Mouse (Mus musculus) spleen, postnatal 10 days (tissue): Measurements from ENCODE around the gene Dyrk3.

Experiments used
- DNase-seq, 2 experiments: peaks; one replicate each; pipeline ENCODE4 v3.0.0; 2021 to 2022; ENCODE audit warnings: low spot score in 2 of 2

Gene Dyrk3

DNA sequence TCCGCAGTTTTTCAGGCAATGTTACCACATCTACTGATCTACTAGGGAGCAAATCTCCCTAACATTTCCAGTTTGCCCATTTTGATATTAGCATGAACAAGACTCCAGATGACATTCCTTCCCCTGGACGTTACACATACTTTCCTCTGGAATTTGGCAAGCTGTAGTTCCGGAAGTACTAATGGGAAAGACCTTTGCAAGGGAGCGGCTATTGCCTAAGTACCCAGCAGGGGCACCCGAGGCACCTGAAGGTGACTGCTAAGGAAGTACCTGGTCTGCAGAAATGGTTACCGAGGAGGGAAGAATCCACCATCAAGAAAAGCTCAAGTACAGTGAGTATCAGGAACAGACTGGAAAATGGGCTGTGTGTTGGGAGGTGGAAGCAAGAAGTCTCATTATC, 25.6 kb downstream of the Dyrk3 start:
- no peak for DNase-seq

DNA sequence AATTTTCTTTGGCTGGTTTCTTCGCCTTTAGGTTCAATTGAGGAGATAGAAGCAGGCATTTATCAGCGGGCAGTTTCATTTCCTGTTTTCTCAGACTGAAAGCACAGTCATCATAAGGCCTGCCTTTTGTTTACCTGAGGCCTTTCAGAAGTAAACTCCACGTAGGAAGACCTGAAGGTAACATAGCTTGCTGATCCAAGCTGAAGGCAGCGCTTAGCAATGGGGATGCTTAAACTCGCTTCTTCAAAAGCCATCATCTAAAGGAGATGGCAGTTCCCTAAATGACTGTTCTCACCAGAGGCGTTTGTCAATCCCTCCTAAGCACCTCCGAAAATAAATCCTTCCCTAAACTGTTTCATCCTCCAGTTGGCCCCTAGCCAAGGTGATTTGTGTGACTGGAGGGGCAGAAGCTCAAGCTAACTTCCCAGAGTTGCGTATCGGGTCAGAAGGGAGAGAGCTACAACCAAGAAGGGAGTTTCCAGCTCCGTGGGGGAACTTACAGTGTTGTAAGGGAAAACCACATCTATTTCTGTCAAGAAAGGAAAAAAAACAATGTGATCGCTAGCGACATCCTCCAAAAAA, 27.5 kb downstream of the Dyrk3 start:
- DNase-seq: peak in 1 of 2 experiments; percentile 45

DNA sequence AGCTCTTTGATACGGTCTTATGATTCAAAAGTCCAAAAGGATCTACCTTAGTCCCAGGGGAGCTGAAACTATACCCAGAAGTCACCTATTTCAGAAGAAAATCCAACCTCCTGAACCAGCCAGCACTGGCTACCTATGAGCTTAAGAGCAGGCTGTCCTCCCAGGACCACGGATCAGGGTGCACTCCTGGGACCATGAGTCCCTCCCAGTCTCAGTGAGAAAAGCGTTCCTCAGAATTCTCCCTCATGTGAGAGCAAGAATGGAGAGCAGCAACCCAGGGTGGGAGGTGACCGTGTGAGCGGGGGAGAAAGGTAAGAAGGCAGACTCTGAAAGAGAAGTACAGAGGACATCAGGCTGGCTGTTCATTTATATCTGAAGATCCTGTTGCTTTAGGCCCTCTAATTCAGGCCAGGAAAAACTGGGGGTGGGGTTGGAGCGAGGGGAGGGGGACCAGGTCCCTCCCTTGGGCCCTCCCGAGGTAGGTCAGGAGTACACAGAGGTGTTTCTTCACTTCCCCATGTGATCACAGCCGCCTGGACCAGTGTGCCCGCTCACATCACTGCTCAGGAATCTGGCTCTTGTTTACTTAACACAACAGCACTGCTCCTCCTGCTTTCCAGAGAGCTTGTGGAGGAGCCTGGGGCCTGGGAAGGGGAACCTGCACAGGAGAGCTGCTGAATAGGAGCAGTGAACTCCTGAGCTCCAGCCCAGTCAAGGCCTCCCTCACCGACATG, 30.4 kb downstream of the Dyrk3 start:
- no peak for DNase-seq

DNA sequence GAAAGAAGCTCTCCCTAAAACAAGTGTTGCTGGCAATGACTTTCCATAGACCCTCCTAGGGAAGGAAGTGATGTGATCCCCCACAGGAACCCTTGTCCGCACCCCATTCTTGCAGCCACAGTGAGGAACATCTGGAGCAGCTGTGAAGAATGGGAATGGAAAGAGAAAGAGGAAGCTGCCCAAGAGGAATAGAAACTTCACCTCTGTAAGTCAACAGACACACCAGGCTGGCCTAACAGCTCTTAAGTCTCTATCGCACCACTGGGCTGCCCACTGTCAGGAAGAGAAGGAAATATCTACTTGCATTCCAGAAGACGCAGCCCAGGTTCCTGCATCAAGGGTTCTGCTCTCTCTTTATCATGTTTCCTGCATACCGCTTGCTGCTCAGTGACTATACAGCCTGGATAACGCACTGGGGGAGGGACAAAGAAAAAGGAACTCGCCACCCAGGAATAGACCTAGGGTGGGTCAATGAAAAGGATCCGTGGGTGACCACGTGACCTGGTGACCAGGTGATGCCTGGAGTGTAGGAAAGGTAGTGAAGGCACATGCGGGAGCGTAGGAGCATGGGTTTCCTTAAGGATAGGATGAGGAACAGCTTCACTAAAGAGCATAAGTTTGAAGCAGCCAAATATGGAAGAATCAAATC, 34.2 kb downstream of the Dyrk3 start:
- DNase-seq: no peak

DNA sequence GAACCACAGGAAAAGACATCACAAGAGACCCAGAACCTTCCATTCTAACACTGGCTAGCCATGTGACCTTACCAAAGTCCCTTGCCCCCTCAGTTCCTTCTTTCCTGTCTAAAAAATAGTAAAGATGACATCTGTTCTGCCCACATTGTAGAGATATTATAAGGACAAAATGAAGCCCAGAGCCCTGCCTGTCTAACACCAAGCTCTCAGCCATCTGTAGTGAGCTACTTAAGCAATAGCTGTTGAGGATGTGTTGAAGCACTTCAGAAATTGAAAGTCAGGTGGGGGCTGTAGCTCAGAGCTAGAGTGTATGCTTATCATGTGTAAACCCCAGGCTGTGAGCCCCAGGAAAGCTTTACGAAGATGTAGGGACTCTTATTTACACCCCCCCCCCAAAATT, 37.3 kb downstream of the Dyrk3 start:
- no peak for DNase-seq

DNA sequence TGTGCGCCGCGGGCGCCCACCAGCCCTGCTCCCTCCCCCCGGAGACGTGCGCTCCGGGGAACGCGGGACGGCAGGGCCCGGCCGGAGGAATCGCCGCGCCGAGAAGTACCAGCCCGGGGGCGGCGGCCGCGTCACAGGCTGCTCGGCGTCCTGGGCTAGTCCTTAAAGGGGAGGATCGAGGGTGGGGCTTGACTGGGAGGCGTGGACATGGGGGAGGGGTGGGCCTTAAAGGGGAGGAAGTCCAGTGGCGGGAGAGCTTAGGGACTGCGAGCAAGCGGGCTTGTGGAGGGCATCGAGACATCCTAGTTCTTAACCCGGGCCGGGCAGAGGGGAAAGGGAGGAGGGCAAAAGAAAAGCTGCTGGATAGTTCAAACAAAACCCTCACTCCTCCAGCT, 40.4 kb downstream of the Dyrk3 start, which contains the start of gene Mapkapk2:
Gene Mapkapk2, minus strand, starts transcription at position 127 of the 395 bp plus-strand sequence.
- peak; percentile 82 to 94 for DNase-seq

DNA sequence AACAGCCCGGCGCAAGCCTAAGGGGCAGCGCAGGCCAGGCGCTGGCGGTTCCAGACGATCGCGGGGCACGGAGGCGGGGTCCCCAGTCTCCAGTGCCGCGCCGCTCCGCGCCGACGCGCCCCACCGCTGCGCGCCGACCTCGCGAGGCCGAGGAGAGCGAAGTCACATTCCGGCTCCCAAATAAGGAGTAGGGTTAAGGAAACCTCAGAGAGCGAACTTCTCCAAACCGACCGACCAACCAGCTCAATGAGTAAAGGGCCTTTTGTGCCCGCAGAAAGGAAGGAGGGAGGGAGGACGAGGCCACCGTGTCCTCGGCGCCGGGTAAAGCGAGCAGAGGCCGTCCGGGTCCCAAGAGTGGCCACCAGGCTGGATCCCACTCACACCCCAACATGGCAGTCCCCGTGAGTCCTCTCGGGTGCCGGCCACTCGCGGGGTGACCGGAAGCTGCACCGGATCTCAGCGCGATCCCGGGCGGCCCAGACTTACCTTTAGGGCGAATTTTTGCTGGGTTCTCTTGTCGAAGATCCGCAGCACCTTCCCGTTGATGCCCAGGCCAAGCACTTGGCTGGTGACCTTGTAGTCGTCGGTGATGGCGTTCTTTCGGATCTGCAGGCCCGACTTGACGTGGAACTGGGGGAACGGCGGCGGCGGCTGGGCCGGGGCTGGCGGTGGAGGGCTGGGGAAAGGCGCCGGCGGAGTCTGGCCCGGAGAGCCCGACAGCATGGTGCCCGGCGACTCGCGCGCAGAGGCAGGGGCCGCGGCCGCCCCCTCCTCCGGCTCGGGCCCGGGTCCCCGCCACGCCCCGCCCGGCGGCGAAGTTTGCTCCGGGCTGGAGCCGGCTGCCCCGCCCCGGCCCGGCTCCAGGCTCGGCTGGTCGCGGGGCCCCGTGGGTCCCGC, 41.1 kb downstream of the Dyrk3 start:
- DNase-seq: peak; percentile 61 to 70

DNA sequence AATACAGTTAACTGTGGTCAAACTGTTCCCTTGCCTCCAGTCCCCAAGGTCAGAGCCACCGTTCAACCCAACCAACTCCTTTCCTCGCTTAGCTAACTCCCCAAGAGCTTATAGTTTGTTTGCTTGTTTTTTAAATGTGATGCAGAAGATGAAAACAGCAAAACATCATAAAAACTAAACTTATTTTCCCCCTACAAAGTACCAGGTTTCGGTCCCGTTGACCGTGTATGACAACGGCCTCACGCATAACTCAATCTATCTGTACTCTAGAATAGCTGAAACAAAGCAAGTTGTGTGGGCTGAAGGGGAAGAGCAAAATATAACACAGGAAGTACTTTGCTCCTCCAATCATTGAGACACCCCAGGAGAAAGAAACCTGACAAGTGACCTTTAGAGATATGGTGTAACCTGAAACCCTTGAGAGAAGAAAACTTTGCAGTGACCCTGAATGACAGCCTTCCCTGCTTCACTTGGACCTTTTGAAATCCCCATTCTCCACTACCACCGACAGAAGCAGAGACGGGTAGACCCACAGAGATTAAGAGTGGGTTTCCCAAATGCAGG, 41.9 kb downstream of the Dyrk3 start:
- DNase-seq: no peak

DNA sequence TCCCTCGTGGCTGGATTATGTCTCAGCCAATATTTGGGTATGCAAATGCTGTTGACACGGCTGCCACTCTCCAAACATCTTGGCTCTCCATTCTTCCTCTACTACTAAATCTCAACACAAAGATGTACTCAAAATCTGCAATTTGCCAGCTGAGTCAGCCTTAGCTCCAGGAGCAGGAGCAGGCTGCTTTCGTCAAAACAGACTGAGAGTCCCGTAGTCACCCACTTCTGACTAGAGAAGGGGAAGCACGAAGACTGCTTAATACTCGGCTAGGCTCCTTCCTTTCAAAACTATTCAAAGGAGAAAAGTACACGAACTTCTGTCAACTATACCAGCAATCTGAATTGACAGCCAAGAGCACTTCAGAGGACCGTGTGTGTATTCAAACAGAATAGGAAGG, 42.6 kb downstream of the Dyrk3 start:
- DNase-seq: no peak

DNA sequence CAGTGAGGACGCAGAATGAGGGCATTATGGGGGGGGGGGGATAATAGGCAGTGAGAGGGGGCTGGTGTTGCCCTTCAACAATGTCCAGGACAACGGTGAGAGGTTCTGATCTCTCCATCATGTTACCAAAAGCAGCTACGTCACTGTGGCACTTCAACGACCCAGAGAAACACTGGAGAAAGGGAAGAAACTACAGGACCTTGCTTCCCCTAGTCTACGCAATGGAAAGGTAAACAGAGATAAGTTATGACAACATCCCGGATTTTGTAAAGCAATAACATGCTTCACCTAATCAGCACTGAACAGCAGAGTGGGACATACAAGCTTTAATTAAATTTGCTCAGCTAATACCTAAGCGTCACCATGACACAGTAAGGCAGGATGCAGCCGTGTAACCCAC, 44.3 kb downstream of the Dyrk3 start:
- DNase-seq: no peak

DNA sequence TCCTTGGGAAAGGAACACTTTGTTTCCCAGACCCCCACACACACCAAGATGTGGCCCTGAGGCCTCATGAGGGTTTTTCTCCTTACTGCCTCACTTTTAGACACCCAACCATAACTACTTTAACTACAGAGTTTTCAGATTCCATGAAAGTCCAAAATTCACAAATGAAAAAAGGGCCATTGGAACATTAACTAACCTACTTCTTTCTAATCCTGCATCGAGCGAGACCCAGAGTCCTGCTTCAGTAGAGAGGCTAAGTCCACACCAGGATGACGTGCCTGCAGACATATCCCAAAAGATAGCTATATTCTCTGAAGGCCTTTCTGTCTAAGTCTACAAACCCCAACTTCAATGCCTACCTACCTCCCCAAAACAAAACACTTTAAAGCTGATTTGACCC, 45.3 kb downstream of the Dyrk3 start:
- DNase-seq: no peak

DNA sequence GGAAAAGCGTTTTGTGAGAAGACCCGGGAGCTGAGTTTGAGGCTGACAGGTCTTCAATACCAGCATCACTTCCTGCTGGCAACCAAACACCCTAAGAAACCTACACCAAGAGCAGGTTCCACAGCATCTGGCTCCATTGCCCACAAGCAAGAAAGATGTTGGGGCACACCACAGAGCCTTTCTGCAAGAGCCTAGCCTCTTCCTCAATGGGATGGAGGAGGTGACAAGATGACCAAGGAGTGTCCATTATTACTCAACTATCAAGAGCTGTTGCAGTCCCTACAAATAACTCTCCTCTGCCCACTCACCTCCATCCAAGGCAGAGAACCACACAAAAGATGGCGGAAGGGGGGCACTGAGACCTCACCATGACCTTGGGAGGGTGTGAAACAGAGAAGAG, 46.0 kb downstream of the Dyrk3 start:
- DNase-seq: no peak

DNA sequence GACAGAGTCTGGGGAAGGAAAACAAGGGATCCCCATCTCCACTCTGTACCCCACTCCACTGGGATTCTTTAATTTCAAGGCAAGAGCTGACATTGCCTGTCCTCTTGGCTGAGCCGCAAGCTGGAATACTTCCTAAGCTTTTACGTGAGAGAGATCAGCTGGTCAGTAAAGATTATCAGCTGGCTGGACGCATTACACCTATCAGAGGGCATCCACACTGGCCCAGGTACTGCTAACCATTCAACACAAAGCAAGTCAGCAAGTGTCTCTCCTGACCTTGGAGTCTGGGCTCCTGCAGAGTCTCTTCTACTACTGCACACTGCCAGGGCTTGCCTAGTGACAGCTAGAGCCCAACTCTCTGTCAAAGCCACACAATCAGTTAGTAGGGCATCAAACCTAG, 46.7 kb downstream of the Dyrk3 start:
- no peak for DNase-seq

DNA sequence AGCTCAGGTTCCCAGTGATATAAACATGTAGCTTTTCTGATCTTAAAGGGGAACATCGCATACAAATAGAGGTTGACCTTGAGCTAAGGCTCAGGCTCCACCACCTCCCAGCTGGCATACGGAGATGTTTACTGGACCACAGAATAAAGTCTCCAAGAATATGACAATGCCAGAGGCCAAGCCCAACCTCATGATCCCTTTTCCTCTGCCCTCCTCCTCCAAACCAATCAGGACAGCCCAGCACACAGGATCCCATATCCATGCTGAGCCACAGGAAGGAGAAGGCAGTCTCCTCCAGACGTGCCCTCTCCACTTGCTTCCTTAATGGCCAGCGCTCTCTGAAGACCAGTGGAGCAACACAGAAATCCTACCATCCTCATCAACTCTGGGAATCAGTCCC, 47.3 kb downstream of the Dyrk3 start:
- DNase-seq: no peak

DNA sequence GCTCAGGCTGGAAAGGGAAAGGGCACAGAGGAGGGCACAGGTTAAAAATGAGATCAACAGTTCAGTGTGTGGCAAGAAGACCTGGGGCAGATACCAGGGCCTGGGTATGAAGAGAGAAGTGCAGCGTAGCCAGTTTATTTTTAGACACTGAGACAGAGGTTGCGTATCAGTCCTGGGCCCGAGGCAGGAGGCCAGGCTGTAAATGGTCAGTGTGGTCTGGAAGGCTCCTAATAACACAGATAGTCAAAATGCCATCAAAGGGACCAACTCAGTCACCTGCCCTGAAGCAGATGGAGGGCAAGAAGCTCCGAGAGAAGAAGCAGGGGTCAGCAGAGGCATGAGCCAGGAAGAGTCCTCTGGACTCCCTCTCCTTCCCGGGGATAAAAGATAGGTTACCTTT, 47.9 kb downstream of the Dyrk3 start:
- DNase-seq: no peak

DNA sequence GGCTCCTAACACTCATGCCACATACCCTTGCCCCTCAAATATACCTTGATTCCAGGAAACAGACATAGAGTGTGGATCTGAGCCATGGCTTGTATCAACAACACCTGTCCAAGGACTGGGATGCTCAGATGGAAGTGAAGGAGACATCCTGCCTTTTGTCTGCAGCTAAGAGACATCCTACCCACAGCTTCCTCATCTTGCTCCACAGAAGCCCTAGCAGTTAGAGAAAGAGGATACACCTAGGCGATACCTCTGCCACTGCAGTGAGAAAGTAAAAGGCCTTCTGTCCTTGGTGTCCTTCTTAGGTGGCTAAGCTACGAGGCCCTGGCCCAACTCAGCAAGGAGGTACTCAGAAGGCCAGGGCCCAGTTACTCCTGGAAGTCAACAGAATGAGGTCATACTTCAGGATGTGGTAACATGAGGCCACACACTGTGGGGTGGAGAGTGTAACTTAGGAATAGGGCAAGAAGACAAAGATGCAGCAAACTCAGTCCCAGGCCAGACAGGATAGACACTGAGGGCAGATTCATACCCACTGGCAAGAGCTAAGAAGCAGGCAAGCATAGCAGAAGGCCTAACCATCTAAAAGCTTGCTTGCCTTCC, 48.5 kb downstream of the Dyrk3 start:
- no peak for DNase-seq

DNA sequence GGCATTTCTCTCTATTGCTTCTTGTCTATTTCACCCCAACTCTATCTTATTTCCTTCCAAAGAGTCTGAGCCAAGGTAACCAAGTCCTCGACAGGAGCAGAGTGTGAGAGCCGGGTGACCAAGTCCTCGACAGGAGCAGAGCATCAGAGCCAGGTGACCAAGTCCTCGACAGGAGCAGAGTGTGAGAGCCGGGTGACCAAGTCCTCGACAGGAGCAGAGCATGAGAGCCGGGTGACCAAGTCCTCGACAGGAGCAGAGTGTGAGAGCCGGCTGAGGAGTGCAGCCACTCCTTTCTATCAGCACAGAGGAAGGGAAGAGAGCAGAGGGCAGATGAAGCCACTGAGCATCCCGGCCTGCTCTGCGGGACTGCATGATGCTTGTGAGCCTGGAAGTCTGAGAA, 49.6 kb downstream of the Dyrk3 start:
- no peak for DNase-seq

DNA sequence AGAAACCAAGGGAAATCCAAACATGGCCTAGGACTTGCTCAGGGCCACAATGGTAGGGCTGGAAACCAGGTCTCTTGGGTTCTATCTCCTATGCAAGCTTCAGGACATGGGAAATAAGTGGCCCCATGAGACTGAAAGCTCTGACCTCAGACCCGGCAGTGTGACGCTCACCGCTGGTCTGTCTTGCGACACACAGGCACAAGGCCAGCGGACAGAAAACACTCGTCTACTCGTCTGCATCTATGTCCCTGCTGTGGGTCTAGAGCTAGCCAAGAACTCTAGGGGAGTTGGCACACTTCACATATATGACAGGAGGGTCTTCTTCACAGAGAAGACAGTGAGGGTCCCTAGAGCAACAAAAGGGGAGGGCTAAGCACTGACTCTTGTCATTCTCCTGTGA, 51.2 kb downstream of the Dyrk3 start:
- DNase-seq: no peak

DNA sequence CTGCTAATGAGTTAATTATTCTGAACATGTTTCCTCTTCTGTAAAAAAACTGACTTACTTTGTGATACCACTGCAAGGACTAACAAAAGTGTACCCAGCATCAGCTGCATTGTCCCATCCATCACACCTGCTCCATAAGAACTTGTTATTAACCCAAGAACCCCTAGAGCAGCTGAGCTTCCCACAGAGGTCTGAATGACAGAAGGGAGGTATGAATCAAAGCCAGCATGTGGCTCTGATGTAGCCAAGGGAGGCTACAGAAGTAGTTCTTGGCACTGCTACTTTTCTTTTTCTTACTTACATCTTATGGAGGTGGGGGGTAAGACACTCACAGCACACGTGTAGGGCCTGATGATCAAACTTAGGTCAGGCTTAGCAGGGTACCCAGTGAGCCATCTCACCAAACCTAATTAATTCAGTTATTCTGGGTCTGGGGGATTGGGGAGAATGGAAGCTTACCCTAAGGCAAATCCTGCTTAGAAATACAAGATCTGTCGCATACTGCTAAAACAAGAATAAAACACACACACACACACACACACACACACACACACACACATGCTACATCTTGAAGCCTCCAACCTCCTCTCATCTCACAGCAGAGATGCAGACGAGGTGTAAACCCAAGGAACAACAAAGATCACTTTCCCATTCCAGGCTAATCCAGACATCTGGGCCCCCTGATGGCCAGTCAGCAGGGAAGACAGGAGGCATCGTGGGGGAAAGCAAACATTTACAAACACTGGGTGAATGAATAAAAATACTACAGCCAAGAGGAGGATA, 52.0 kb downstream of the Dyrk3 start:
- no peak for DNase-seq

DNA sequence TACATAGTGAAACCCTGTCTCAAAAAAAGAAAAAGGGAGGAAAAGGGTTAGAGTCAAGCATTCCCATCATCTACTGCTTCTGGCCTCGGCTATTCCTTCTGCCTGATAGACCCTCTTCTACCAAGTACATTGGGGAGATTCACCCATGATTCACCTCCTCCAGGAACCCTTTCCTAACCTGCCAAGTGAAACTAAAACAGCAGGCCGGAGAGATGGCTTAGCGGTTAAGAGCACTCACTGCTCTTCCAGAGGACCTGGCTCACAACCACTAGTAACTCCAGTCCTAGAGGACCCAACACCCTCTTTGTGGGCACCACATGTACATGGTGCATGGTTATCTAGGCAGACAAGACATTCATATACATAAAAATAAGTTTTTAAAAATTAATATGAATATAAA, 52.9 kb downstream of the Dyrk3 start:
- DNase-seq: no peak

DNA sequence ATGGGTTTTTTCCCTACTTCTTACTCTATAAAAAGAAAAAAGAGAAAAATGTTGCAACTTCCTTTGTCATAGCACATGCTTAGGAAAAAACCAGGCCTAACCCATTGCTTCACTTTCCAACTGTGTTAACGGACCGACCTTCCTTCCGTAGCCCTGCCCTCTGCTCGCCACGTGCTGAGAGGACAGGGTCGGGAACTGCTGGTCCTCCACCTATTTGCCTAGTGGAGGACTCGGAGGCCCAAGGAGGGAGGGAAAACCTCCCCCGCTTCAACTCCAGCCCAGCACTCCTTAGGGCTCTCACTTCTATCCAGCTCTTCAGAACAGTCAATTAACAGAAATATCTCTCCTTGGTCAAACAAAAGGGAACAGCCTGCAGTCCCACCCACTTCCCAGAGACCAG, 53.9 kb downstream of the Dyrk3 start:
- no peak for DNase-seq
